Mouse (Mus musculus): ENCODE results near the gene Dnajc21.

GRCm38 (mm10) chr15:10499593-10499992 is 29.3 kb upstream of the Dnajc21 start:
- no peak for TF ChIP-seq RCOR1 (conservative IDR thresholded peaks at IDR 0.05; ENCODE audit: low read depth, low read length)
- no peak for TF ChIP-seq HCFC1 (IDR thresholded peaks at IDR 0.05; ENCODE audit: low read depth, low read length)
- no peak for TF ChIP-seq POLR2A (IDR thresholded peaks at IDR 0.05; ENCODE audit: low read depth, low read length)
- TF ChIP-seq EP300 (IDR thresholded peaks at IDR 0.05; ENCODE audit: low read length) = no peak
- no peak for TF ChIP-seq ZNF384 (IDR thresholded peaks at IDR 0.05; ENCODE audit: low read depth, low read length)
- no peak for TF ChIP-seq ELF1 (IDR thresholded peaks at IDR 0.05; ENCODE audit: low read depth, low read length)
- no peak for TF ChIP-seq KAT2A (IDR thresholded peaks at IDR 0.05; ENCODE audit: insufficient replicate concordance, low read length)
- no peak for TF ChIP-seq TBP (conservative IDR thresholded peaks at IDR 0.05; ENCODE audit: low read depth, low read length)
